Mouse (Mus musculus): ENCODE data around the gene Fxyd4. TPM values are rescaled to one million over a fixed set of nuclear protein-coding genes. Genes with fewer than 3 reads are reported as not detected.

Gene Fxyd4
- not detected for total RNA-seq (2021)
- long read RNA-seq, experiment 1, result 0 reads
- long read RNA-seq, experiment 2, result 0 reads

DNA sequence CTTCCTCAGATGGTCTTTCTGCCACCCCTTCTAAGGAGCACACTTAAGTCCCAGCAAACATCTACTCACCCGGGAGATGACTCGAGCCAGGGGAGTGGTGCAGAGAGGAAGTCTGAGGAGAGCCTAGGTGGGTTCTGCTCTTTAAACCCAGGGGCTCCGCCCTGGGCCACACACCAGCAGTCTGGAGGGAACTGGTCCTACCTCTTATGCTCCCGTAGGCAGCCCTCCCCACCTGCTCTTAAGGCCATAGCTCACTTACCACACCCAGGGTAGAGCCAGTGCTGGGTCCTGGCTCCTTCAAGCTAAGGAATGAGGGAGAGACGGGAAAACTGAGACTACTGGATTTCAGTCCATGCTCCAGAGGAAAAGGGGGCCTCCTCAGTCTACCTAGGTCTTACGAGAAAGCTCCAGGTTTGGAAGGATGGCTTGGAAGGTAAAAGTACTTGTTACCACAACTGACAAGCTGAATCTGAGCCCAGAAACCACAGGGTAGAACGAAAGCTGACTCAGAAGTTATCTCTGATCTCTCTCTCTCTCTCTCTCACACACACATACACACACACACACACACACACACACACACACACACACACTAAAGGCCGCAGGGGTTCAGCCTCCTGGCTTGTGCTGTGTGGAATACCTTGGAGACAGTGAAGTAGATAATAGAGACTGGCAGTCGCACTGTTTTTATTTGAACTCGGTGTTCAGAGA lies at the start of gene Fxyd4:
TSS of gene Fxyd4 (minus strand) at position 471 of the 711 bp plus-strand sequence.
- DNase-seq (ENCODE audit: low spot score in 2 of 2), result no peak

- DNase-seq (ENCODE audit: low spot score in 2 of 2), result no peak
Measured at GRCm38 (mm10) chr6:117987173-117987572, 49.7 kb upstream of the Fxyd4 start.

- no peak for DNase-seq (ENCODE audit: low spot score in 2 of 2)
Measured at GRCm38 (mm10) chr6:117966729-117967128, 29.2 kb upstream of the Fxyd4 start.

DNA sequence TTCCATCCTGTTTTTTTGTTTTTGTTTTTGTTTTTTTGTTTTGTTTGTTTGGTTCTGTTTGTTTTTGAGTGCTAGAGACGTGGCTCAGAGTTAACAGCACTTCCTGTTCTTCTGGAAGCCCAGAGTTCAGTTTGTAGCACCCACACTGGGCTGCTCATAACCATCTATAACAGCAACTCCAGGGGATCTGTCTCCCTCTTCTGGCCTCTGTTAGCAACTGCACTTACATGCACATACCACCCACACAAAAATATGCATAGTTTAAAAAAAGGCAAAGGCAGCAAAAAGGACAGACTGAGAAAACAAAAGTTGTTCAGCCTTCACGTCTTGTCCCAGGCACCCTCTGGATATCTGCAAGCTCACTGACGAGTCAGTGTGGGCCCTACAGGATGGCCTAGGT lies 25.7 kb upstream of the Fxyd4 start:
- DNase-seq (ENCODE audit: low spot score in 2 of 2), result no peak

- DNase-seq (ENCODE audit: low spot score in 2 of 2), result no peak
Measured at GRCm38 (mm10) chr6:117956851-117957501, 19.5 kb upstream of the Fxyd4 start.

DNA sequence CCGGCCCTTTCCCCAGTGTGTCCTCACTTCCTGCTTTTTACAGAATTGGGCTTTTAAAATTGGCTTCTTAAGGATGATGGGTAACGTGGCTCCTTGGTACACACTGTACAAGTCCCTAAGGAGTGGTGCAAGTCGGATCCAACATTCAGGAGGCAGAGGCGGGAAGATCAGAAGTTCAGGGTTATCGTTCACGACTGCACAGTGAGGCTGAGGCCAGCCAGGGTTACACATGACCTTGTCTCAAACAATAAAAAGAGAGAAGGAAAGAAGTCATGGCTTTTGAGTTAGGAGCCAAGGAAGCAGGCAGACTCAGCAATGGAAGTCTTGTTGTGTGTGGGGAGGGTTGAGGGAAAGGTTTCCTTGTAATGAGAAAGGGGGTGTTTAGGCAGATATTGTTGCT lies 18.7 kb upstream of the Fxyd4 start:
- DNase-seq (ENCODE audit: low spot score in 2 of 2), result no peak

DNA sequence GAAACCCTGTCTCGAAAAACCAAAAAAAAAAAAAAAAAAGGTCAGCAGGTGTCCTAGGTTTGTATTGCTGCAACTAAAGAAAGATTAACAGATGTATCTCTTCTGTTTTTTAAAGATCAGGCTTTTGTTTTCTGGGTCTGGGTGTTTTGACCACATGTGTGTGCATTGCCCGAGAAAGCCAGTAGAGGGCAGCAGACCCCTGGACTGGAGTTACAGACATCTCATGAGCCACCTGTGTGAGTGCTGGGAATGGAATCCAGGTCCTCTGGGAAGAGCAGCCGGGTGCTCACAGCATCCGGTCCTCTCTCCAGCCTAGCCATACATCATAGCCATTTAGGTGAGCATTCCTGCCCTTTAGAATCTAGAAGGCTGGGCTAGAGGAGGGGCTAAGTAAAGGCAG lies 14.8 kb upstream of the Fxyd4 start:
- DNase-seq (ENCODE audit: low spot score in 2 of 2), result no peak

- DNase-seq (ENCODE audit: low spot score in 2 of 2), result no peak
Measured at GRCm38 (mm10) chr6:117943899-117944298, 6.4 kb upstream of the Fxyd4 start.

DNA sequence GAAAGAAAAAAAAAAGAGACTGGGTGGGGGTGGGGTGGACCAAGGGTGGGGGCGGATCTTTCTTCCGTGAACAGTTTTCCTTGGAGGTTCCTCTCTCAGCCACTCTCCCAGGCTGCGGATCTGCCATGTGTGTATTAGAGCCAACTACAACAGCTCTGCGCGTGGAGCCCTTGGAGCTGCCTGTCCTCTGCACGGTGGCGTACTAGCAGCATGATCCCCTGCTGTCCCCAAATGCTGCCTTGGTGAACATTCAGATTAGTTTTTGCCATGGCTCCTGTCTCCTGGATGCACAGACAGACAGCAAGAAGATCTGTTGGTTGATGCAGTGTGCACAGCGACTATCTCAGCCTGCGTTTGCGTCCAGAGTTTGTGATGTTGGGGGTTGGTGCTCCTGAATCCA lies 5.3 kb upstream of the Fxyd4 start:
- no peak for DNase-seq (ENCODE audit: low spot score in 2 of 2)

DNA sequence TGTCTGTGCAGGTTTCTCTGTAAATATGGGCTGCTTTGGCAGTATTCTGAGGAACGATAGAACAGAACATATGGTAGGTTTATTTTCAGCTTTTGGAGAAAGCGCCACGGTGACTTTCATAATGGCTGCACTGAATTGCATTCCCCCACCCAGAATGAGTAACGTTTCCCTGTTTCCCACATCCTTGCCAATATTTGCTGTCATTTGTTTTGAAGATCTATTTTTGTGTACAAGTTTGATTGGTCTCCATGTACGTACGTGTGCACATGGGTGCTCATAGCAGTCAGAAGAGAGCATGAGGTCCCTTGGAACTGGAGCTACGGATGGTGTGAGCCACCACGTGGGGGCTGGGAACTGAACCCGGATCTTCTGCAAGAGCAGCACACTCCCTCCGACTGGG lies 1.5 kb upstream of the Fxyd4 start:
- DNase-seq (ENCODE audit: low spot score in 2 of 2), result no peak

GRCm38 (mm10) chr6:117935681-117936612 lies 1.5 kb downstream of the Fxyd4 start:
- no peak for DNase-seq (ENCODE audit: low spot score in 2 of 2)

GRCm38 (mm10) chr6:117934301-117934700 lies 3.2 kb downstream of the Fxyd4 start:
- no peak for DNase-seq (ENCODE audit: low spot score in 2 of 2)

DNA sequence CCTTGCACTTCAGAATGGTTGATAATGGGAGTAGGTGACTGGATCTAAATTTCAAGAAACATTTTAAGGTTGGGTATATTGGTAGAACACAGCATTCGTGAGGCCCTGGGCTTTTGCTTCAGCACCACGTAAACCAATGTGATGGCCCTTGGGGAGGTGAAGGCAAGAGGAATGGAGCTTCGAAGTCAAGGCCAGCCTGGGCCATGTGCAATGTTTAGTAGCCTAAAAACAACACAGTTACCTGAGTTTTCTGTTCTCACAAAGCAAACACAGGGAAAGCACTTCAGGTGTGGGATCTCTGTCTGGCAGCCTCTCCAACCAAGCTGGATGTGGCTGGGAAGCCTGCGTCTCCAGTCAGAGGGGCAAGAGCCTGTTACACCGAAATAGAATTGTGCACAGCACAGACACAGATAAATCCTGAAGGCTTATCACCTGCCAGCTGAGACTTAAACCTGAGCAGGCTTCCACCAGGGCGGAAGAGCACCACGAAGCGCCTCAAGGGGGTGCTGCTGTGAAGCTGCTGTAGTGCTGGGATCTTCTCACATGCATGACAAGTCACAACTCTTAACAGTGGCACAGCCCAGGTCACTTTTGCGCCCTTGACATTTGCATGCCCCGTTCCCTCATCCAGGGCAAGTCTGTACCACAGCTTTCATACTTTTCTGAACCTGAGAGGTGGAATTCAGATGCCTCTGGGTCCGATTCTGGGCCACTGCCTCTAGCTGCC lies 5.0 kb downstream of the Fxyd4 start:
- DNase-seq (ENCODE audit: low spot score in 2 of 2), result no peak

- no peak for DNase-seq (ENCODE audit: low spot score in 2 of 2)
Measured at GRCm38 (mm10) chr6:117929945-117930655, 7.4 kb downstream of the Fxyd4 start.

DNA sequence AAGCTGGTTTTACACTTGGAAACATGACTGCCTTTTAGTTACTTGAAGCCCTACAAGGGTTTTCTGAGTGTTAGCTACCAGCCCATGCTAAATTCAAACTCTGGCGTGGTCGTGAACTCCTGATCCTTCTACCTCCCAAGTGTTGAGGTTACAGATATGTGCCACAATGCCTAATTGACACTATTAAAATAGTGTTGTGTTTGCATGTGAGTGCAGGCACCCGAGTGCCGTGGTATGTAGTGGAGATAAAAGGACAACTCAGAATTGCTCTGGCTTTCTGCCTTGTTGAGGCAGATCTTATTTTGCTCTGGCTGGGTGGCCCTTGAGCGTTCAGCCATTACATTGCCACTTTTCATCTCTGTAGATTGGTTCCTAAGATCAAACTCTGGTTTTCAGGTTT lies 8.7 kb downstream of the Fxyd4 start:
- no peak for DNase-seq (ENCODE audit: low spot score in 2 of 2)

DNA sequence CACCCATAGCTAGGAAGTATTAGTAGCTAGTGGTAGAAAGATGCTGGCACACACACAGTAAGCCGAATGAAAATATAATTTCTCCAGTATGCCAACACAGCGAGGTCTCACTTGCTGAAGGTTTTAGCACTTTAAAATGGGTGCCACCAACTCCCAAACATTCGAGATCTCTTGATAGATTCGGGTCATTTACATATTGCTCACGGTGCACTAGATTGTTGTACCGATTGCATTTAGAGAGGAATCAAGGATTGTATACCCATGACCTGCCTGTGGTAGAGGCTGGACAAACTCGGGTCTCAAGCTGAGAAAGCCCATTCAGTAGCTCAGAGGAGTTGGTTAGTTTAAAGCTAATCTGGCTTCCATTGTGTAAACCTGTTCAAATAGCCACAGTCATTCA lies 9.5 kb downstream of the Fxyd4 start:
- DNase-seq (ENCODE audit: low spot score in 2 of 2), result no peak

DNA sequence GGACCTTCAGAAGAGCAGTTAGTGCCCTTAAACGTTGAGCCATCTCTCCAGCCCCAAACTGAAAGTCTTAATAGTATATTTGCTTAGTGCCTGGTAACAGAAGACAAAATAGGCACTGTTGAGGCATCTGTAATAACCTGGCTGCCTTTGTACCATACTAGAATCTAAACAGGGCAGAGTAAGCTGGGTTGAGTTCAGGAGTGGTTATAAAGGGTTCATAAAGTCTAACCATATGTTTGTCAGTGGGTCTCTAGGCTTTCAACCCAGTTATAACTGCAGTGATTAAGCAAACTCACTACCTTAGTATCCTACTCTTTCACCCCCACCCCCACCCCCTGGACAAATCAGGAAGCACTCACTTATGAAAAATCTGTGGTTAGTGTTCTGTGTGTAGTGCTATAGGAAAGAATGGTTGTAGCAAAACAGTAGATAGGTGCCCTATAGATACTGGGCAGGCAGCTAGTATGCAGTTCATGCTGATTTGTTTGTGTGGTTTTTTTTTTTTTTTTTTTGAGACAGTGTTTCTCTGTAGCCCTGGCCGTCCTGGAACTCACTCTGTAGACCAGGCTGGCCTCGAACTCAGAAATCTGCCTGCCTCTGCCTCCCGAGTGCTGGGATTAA lies 10.5 kb downstream of the Fxyd4 start:
- no peak for DNase-seq (ENCODE audit: low spot score in 2 of 2)

DNA sequence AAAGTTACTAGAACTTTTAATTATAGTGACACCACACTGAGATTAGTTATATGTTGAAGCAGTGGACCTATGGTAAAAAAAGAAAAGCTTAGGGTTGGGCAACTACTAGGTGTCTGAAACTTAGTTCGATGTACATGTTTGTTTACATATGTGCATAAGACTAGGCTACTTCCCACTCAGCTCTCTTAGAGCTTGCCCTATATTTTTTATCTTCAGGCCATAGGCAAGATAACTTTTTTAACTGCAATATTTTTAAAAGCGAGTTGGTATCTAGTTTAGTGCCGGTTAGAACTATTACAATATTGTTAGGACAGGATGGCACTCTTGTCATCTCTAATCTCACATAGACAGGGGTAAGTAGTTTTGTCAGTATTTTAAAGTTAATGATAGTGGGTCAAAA lies 15.5 kb downstream of the Fxyd4 start:
- no peak for DNase-seq (ENCODE audit: low spot score in 2 of 2)

DNA sequence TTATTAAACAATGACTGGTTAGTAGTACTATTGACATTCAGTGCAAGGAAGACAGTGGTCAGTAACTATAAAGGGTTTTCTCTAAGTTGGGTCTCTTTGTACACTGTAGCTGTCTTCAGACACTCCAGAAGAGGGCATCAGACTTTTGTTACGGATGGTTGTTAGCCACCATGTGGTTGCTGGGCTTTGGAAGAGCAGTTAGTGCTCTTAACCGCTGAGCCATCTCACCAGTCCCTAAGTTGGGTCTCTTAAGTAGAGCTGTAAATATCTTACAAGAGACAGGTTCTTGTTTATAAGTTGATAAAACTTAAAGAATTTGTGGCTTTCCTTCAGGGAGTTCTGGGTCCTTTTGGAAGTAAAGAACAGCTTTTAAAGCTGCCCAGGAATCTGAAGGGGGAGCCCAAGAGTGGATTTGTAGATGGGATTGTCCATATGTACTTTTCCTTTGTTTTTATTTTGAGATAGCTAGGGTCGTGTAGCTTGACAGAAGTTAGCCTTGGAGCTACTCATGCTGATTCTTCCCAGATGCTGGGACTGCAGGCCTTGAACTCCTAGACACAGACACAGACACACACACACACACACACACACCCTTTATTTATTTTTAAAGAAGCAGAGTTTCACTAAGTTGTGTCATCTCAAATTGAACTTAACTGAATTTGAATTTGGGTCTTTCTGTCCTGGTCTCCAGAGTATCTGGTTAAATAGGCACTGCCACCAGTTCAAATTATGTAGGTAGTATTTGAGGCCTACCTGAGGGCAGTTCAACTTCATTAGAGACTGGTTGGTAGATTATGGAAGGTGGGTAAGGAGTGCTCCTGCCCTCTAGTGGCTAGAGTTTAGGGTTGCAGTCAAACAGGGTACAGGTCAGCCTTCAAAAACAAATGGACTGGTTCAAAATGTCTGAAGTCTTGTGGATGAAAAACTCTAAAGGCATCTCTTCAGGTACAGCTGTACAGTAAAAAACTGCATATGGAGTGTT lies 16.5 kb downstream of the Fxyd4 start:
- DNase-seq (ENCODE audit: low spot score in 2 of 2), result no peak
